Mouse (Mus musculus): Measurements from ENCODE around the gene Acss1. TPM values are rescaled to one million over a fixed set of nuclear protein-coding genes. Genes with fewer than 3 reads are reported as not detected.

The Acss1 gene
- 12.3 and 13.7 TPM in 2 replicates for polyA plus RNA-seq (2015; fragmentation: Nextera tagmentation; extraction: Ambion mirVana)

- Histone ChIP-seq H3K27ac (replicated peaks) (peak within 1 kb of the TSS; percentile 74), H3K27me3 (replicated peaks) (peaks cover 15% of the 10 kb centered on the region), H3K4me3 (replicated peaks) (peak within 1 kb of the TSS; percentile 70), H3K36me3 (no peaks in the 10 kb centered on the region), H3K9me3 (replicated peaks) (no peaks in the 10 kb centered on the region), H3K4me2 (peak within 1 kb of the TSS; percentile 92), H3K9ac (replicated peaks) (peak within 1 kb of the TSS; percentile 75), H3K4me1 (peaks cover 19% of the 10 kb centered on the region)
- peak; percentile 85 for ATAC-seq (ENCODE audit: low FRiP score)
- WGBS = 2% methylated on average over 61 of the region's 61 CpGs
Observed at GRCm38 (mm10) chr2:150667820-150668766, at the start of gene Acss1. TSS of gene Acss1 (minus strand) at chr2:150668500.

DNA sequence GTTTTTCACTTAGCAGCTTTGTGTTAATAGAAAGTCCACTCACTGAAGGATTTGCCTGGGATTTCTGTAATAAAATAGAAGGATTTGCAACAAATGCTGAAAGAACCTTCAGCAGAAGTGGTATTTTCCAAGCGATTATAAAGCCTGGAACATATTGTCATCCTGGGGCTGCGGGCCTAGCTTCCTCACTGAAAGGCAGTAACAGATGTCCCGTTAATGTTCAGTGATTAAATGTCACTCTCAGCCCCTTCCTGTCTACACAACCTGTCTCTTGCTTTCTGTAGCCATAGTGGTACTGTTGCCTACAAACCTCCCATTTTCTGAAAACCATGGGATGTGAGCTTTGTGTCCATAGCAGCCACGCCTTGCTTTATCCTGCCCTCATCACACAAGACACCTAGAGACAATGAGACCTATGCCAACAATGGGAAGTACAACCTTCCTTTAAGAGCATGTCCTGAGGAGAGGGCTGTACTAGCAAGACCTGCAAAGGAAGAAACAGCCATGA is 43.9 kb upstream of the Acss1 start:
- no peak for ATAC-seq (ENCODE audit: low FRiP score)
- no peak overlapping the region for H3K9ac ChIP-seq (replicated peaks)
- no peak overlapping the region for H3K27ac ChIP-seq (replicated peaks)
- WGBS = 77% methylated on average over 4 of the region's 4 CpGs
- no peak overlapping the region for H3K4me2 ChIP-seq
- no peaks in the 10 kb centered on the region for H3K27me3 ChIP-seq (replicated peaks)
- no peaks in the 10 kb centered on the region for H3K4me1 ChIP-seq
- no peaks in the 10 kb centered on the region for H3K9me3 ChIP-seq (replicated peaks)
- H3K4me3 ChIP-seq (replicated peaks) = no peak overlapping the region
- no peaks in the 10 kb centered on the region for H3K36me3 ChIP-seq

- no peak overlapping the region for H3K9ac ChIP-seq (replicated peaks)
- no peak overlapping the region for H3K4me2 ChIP-seq
- no peaks in the 10 kb centered on the region for H3K9me3 ChIP-seq (replicated peaks)
- peaks cover 68% of the 10 kb centered on the region for H3K27me3 ChIP-seq (replicated peaks)
- no peak for ATAC-seq (ENCODE audit: low FRiP score)
- 82% methylated on average over 6 of the region's 6 CpGs for WGBS
- peaks cover 17% of the 10 kb centered on the region for H3K4me1 ChIP-seq
- H3K4me3 ChIP-seq (replicated peaks) = no peak overlapping the region
- H3K36me3 ChIP-seq = no peaks in the 10 kb centered on the region
- H3K27ac ChIP-seq (replicated peaks) = no peak overlapping the region
Observed at GRCm38 (mm10) chr2:150691481-150692170, 23.3 kb upstream of the Acss1 start.

DNA sequence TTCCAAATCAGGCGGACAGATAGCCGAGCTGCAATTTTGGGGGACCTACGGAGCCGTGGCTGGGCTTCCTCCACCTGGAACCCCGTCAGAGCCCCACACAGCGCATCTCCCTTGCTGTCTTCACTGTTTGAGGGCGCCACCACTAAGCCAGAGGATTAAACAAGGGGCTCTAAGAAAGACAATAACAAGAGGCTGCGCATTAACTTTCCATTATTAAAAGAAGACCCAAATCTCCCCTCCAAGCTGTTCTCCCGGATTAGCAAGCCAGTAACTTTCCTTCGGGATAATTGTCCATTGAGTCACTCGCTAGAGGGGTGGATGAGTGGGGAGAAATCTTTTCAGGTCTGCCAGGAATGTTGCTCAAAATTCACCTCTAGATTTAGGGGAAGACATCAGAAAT is 21.9 kb upstream of the Acss1 start:
- Histone ChIP-seq H3K36me3 (no peaks in the 10 kb centered on the region), H3K9me3 (replicated peaks) (no peaks in the 10 kb centered on the region), H3K4me3 (replicated peaks) (no peak overlapping the region), H3K27ac (replicated peaks) (no peak overlapping the region), H3K9ac (replicated peaks) (no peak overlapping the region), H3K27me3 (replicated peaks) (peaks cover 82% of the 10 kb centered on the region), H3K4me1 (peaks cover 17% of the 10 kb centered on the region), H3K4me2 (no peak overlapping the region)
- 16% methylated on average over 11 of the region's 11 CpGs for WGBS
- ATAC-seq (ENCODE audit: low FRiP score) = no peak

DNA sequence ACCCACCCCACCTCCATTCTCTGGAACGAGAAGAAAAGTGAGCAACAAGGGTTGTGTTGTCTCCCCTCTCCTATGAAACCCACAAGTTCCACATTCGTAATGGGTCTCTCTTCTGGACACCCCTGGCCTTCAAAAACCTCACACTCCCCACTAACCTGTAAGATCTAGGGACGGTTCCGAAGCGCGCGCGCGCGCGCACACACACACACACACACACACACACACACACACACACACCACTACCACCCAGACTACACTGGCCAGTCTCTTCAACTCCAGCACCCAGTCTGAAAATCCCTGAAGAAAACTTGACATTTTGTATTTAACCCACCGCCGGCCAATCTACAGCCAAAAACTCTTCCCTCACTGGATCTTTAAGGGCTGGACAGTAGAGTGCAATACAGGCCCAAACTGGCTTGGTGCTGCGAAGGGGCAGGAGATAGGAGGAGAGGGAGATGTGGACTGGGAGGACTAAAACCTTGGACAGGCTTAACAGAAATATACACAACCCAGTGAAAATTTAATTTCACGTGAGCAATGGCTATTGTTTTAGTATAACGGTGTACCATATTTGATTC is 21.0 kb upstream of the Acss1 start, which contains the start of gene Vsx1:
TSS of gene Vsx1 (minus strand) at position 138 of the 578 bp plus-strand sequence.
- H3K27ac ChIP-seq (replicated peaks) = no peak within 1 kb of the TSS
- WGBS = 52% methylated on average over 16 of the region's 16 CpGs
- ATAC-seq (ENCODE audit: low FRiP score) = no peak
- peak within 1 kb of the TSS; percentile 45 for H3K4me3 ChIP-seq (replicated peaks)
- H3K9me3 ChIP-seq (replicated peaks) = no peaks in the 10 kb centered on the region
- peaks cover 89% of the 10 kb centered on the region for H3K27me3 ChIP-seq (replicated peaks)
- peaks cover 17% of the 10 kb centered on the region for H3K4me1 ChIP-seq
- H3K4me2 ChIP-seq = peak within 1 kb of the TSS; percentile 84
- peak within 1 kb of the TSS; percentile 44 for H3K9ac ChIP-seq (replicated peaks)
- H3K36me3 ChIP-seq = no peaks in the 10 kb centered on the region

DNA sequence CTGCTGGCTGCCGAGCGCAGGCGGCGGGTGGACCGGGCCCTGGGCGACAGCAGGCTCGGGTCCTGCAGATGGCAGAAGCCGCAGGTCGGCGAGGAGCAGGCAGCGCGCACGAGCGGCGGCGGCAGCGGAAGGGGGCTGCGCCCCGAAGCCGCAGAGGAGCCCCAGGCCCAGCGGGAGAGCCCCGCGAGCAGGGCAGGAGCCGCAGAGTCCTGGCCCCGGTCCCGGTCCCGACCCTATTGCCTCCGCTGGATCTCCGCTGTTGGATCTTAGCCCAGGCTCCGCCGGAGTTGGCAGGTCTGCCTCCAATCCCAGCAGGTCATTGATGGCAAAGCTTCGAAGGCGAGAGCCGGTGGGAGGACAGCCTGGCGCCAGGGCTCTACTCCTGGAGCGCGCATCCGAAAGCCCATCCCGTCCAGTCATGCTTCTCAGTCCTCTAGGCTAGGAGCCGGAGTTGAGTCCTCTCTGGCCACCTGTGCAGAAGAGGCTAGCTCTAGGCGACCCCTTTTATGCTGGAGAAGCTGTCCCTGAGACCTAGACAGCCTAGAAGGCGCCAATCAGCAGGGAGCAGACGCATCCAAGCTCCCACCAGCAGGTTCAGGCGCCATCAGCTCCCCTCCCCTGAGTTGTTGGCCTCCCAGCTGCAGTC is 20.4 kb upstream of the Acss1 start:
- peak; percentile 74 for ATAC-seq (ENCODE audit: low FRiP score)
- H3K4me1 ChIP-seq = peaks cover 17% of the 10 kb centered on the region
- H3K9ac ChIP-seq (replicated peaks) = peak overlapping the region; percentile 44
- H3K36me3 ChIP-seq = no peaks in the 10 kb centered on the region
- H3K27ac ChIP-seq (replicated peaks) = no peak overlapping the region
- H3K9me3 ChIP-seq (replicated peaks) = no peaks in the 10 kb centered on the region
- peak overlapping the region; percentile 45 for H3K4me3 ChIP-seq (replicated peaks)
- peak overlapping the region; percentile 84 for H3K4me2 ChIP-seq
- H3K27me3 ChIP-seq (replicated peaks) = peaks cover 90% of the 10 kb centered on the region
- WGBS = under 1% methylated on average over 43 of the region's 44 CpGs

GRCm38 (mm10) chr2:150687871-150688540 is 19.7 kb upstream of the Acss1 start:
- Histone ChIP-seq H3K27ac (replicated peaks) (no peak overlapping the region), H3K9ac (replicated peaks) (peak overlapping the region; percentile 44; the same call in 1 of the 2 replicates), H3K4me2 (peak overlapping the region; percentile 84), H3K27me3 (replicated peaks) (peaks cover 83% of the 10 kb centered on the region), H3K9me3 (replicated peaks) (no peaks in the 10 kb centered on the region), H3K4me1 (peaks cover 17% of the 10 kb centered on the region), H3K4me3 (replicated peaks) (peak overlapping the region; percentile 45), H3K36me3 (no peaks in the 10 kb centered on the region)
- 0 out of 2 replicates have a peak, but pooled peaks have one; percentile 13 for ATAC-seq (ENCODE audit: low FRiP score)
- 5% methylated on average over 23 of the region's 23 CpGs for WGBS

DNA sequence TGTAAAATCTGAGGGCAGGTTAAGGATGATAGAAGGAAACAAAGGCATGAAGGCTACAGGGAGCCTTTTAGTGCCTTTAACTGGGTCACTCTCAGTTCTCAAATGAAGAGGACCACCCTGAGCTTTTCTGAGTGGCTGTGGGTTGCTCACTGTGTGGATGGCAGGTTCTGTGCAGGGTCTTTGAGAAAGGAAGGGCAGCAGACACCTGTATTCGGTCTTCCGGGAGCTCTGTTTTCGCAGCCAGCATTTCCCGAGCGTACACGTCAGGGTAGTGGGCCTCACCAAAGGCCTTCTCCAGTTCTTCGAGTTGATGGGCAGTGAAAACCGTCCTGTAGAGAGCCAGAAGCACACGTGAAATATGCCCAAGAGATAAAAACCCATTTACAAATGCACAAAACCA is 17.1 kb upstream of the Acss1 start:
- WGBS = 93% methylated on average over 9 of the region's 9 CpGs
- no peaks in the 10 kb centered on the region for H3K9me3 ChIP-seq (replicated peaks)
- no peak overlapping the region for H3K4me2 ChIP-seq
- ATAC-seq (ENCODE audit: low FRiP score) = no peak
- peaks cover 17% of the 10 kb centered on the region for H3K4me1 ChIP-seq
- H3K9ac ChIP-seq (replicated peaks) = no peak overlapping the region
- no peak overlapping the region for H3K27ac ChIP-seq (replicated peaks)
- no peak overlapping the region for H3K4me3 ChIP-seq (replicated peaks)
- H3K27me3 ChIP-seq (replicated peaks) = peaks cover 59% of the 10 kb centered on the region
- H3K36me3 ChIP-seq = no peaks in the 10 kb centered on the region

DNA sequence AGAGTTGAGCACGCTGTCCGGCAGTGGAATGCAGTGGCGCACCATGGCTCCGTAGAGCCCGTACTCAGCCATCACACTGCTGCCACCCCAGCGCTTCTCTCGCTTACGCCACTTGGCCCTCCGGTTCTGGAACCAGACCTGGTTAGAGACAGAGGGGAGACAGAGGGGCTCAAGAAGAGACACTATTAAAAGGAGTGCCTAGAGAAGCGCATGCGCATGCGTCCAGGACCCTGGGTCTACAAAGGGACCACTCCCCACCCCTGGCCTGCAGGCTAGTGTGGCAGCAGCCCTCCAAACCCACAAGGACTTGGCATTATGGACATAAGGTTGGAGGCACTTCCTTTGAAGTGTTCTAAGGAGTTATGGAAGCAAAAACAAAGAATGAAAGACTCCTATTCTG is 16.2 kb upstream of the Acss1 start:
- Histone ChIP-seq H3K9me3 (replicated peaks) (no peaks in the 10 kb centered on the region), H3K9ac (replicated peaks) (no peak overlapping the region), H3K27ac (replicated peaks) (no peak overlapping the region), H3K4me2 (no peak overlapping the region), H3K4me1 (peaks cover 17% of the 10 kb centered on the region), H3K4me3 (replicated peaks) (no peak overlapping the region), H3K36me3 (no peaks in the 10 kb centered on the region), H3K27me3 (replicated peaks) (peaks cover 49% of the 10 kb centered on the region)
- WGBS = 89% methylated on average over 12 of the region's 12 CpGs
- no peak for ATAC-seq (ENCODE audit: low FRiP score)

GRCm38 (mm10) chr2:150681581-150681980 is 13.3 kb upstream of the Acss1 start:
- H3K27me3 ChIP-seq (replicated peaks) = peaks cover 37% of the 10 kb centered on the region

More at GRCm38 (mm10) chr2:150681581-150681980, 13.3 kb upstream of the Acss1 start:
- no peak for ATAC-seq (ENCODE audit: low FRiP score)
- no peaks in the 10 kb centered on the region for H3K4me1 ChIP-seq
- H3K36me3 ChIP-seq = no peaks in the 10 kb centered on the region
- no peaks in the 10 kb centered on the region for H3K9me3 ChIP-seq (replicated peaks)
- no peak overlapping the region for H3K9ac ChIP-seq (replicated peaks)
- no peak overlapping the region for H3K4me3 ChIP-seq (replicated peaks)
- H3K4me2 ChIP-seq = no peak overlapping the region
- 72% methylated on average over 4 of the region's 4 CpGs for WGBS
- H3K27ac ChIP-seq (replicated peaks) = no peak overlapping the region

Measured in neural tube, embryonic 15.5 days (tissue).